Mouse (Mus musculus): Measurements from ENCODE around the gene Psmd13.

DNA sequence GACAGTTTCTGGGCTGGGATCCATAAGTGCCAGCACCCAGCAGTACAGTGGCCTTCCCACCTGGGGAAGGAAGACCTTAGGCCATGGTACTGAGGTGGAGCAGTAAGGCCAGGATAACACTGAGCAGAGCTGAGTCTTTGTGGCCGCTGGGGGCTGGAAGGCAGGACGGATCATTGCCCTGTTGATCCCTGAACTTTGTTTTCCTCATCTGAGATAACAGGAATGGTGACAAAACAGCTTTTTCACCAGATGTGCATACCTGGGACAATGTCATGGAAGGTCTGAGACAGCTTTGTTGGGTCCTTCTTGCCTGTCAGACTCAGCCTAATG, 46.0 kb upstream of the Psmd13 start:
- TF ChIP-seq CTCF (IDR thresholded peaks at IDR 0.05; ENCODE audit: low read depth) (no peak), EP300 (IDR thresholded peaks at IDR 0.05; ENCODE audit: low read depth) (no peak)

Measured in liver, postnatal 0 days (tissue).